Mouse (Mus musculus): Measurements from ENCODE around the gene Spast. TPM values are rescaled to one million over a fixed set of nuclear protein-coding genes. Genes with fewer than 3 reads are reported as not detected.

The Spast gene
- polyA plus RNA-seq, 1 experiment from 2014 or later = 5.9 TPM

DNA sequence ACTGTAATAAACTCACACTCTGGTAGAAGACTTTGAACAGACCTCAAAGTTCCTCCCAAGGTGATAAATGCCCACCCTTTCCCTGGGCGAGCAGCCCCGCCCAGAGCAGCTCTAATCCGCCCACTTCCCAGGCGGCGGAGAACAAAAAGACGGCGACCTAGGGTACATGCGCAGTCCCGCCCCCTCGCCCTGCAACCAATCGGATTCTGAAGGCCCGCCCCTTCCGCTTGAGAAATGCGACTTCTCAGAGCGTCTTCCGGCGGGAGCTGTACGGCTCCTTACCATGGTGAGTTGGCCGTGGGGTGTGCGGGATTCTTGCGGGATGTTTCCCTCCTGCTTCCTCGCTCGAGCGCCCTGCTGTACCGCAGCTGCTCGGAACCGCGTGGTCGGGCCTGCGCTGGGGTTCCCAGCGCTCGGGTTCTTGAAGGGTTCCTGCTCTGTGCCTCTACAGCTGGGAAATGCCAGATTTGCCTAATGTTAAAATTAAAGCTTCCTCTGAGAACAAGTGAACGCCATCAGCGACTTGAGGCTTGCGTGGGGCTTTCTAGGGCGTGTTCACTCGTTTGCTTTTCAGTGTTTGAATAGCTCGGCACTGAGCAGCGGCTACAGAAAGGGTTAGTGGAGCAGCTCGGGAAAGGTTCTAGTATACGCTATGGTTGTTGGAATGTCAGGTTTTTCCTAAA is 56.7 kb downstream of the Spast start, which contains the start of gene Slc30a6:
Slc30a6 (plus strand) TSS at position 226 of the 683 bp plus-strand sequence.
- Histone ChIP-seq H3K9ac (replicated peaks) (peak within 1 kb of the TSS; percentile 92), H3K4me2 (ENCODE audit: low read depth, low read length) (peak within 1 kb of the TSS; percentile 78), H3K4me1 (ENCODE audit: insufficient read depth) (peaks cover 15% of the 10 kb centered on the region), H3K4me3 (ENCODE audit: low read depth, low read length) (peak within 1 kb of the TSS; percentile 96), H3K27ac (ENCODE audit: low read depth) (peak within 1 kb of the TSS; percentile 97), H3K36me3 (replicated peaks; ENCODE audit: insufficient read depth, low read length) (no peaks in the 10 kb centered on the region), H3K27me3 (ENCODE audit: insufficient read depth, low read length) (no peaks in the 10 kb centered on the region), H3K9me3 (ENCODE audit: low read length) (no peaks in the 10 kb centered on the region)
- ATAC-seq = peak; percentile 99
- 0 out of 2 replicates have a peak, but pooled peaks have one; percentile 51 for TF ChIP-seq EP300 (IDR thresholded peaks at IDR 0.05; ENCODE audit: low read depth)
- no peak for TF ChIP-seq CTCF (IDR thresholded peaks at IDR 0.05; ENCODE audit: low read depth)
- DNase-seq = peak; percentile 98
- WGBS (ENCODE audit: insufficient replicate concordance) = under 1% methylated on average over 41 of the region's 41 CpGs

DNA sequence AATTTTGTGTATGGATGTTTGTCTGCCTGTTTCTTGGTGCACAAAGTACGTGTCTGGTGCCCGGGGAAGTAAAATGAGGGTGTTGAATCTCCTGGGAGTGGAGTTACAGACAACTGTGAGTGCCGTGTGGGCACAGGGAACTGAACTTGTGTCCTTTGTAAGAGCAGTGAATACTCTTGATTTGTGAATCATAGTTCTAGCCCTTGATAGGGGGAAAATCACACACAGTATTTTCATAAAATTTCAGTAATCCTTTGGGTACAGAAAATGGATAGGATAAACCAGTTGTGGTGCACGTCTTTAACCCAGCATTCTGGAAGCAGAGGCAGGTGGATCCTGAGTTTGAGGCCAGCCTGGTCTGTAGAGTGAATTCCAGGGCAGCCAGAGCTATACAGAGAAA is 58.0 kb downstream of the Spast start:
- WGBS (ENCODE audit: insufficient replicate concordance) = 60% methylated on average over 4 of the region's 4 CpGs
- TF ChIP-seq EP300 (IDR thresholded peaks at IDR 0.05; ENCODE audit: low read depth) (no peak), CTCF (IDR thresholded peaks at IDR 0.05; ENCODE audit: low read depth) (no peak)
- ATAC-seq = no peak
- no peak overlapping the region for H3K27ac ChIP-seq (ENCODE audit: low read depth)
- H3K9ac ChIP-seq (replicated peaks) = no peak overlapping the region; the same call in 1 of the 2 replicates
- H3K4me1 ChIP-seq (ENCODE audit: insufficient read depth) = peaks cover 15% of the 10 kb centered on the region
- no peaks in the 10 kb centered on the region for H3K36me3 ChIP-seq (replicated peaks; ENCODE audit: insufficient read depth, low read length)
- H3K9me3 ChIP-seq (ENCODE audit: low read length) = no peaks in the 10 kb centered on the region
- DNase-seq = no peak
- H3K4me2 ChIP-seq (ENCODE audit: low read depth, low read length) = peak overlapping the region; percentile 78
- peak overlapping the region; percentile 96 for H3K4me3 ChIP-seq (ENCODE audit: low read depth, low read length)
- no peaks in the 10 kb centered on the region for H3K27me3 ChIP-seq (ENCODE audit: insufficient read depth, low read length)

DNA sequence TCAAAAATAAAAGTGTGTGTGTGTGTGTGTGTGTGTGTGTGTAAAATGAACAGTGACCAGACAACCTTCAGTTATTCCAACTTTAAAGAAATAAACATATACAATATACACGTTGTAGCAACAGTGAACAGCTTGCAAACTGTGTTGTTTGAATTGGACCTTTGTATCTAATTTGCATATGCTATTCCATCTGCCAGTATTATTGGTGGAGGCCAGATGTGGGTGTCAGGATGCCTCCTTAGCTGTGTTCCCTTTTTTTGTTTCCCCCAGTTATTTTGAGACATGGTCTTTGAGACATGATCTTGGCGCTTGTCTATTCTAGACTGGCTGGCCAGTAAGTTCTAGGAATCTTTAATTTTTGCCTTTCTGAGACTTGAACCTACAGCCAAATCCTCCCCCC is 58.4 kb downstream of the Spast start:
- H3K9me3 ChIP-seq (ENCODE audit: low read length) = no peaks in the 10 kb centered on the region
- TF ChIP-seq CTCF (IDR thresholded peaks at IDR 0.05; ENCODE audit: low read depth) (no peak), EP300 (IDR thresholded peaks at IDR 0.05; ENCODE audit: low read depth) (no peak)
- H3K27me3 ChIP-seq (ENCODE audit: insufficient read depth, low read length) = no peaks in the 10 kb centered on the region
- WGBS (ENCODE audit: insufficient replicate concordance) = 64% methylated on average over 2 of the region's 2 CpGs
- DNase-seq (no peak), ATAC-seq (no peak)
- H3K4me1 ChIP-seq (ENCODE audit: insufficient read depth) = peaks cover 15% of the 10 kb centered on the region
- no peak overlapping the region for H3K4me2 ChIP-seq (ENCODE audit: low read depth, low read length)
- H3K9ac ChIP-seq (replicated peaks) = no peak overlapping the region
- H3K4me3 ChIP-seq (ENCODE audit: low read depth, low read length) = no peak overlapping the region
- H3K27ac ChIP-seq (ENCODE audit: low read depth) = no peak overlapping the region
- H3K36me3 ChIP-seq (replicated peaks; ENCODE audit: insufficient read depth, low read length) = 0 out of 2 replicates have a peak, but pooled peaks cover 2% of the 10 kb centered on the region

DNA sequence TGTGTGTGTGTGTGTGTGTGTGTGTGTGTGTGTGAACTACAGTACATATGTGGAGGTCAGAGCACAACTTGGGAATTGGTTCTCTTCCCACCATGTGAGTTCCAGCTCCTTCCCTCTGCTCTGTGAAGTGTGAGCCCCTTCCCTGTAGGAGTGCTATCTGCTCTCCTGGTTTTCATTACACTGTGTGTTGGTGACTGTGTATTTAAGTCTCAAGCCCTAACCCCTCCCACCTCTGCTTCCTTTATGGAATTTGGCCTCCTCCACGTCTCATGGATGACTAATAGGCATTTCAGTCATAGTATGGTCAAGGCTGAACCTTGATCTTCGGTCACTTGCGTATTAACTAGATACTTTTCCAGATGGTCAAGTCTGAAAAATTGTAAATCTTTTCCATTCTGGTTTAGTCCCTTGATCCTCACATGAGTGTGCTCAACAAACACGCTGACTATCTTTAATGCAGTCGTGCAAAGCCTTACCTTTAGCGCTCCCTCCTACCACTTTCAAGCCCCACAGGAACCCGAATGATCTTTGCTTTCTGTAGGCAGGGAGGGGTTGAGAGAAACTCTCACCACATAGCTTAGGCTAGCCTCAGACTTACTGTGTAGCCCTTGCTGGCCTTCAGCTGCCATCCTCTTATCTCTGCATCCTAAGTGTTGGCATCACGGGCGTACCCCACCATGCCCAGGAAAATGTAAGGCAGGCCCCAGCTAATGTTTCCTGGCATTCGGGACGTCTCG is 63.9 kb downstream of the Spast start:
- no peak for TF ChIP-seq CTCF (IDR thresholded peaks at IDR 0.05; ENCODE audit: low read depth)
- no peak for TF ChIP-seq EP300 (IDR thresholded peaks at IDR 0.05; ENCODE audit: low read depth)
- H3K4me3 ChIP-seq (ENCODE audit: low read depth, low read length) = no peak overlapping the region
- no peak overlapping the region for H3K27ac ChIP-seq (ENCODE audit: low read depth)
- H3K9ac ChIP-seq (replicated peaks) = no peak overlapping the region
- H3K36me3 ChIP-seq (replicated peaks; ENCODE audit: insufficient read depth, low read length) = peaks cover 37% of the 10 kb centered on the region
- H3K9me3 ChIP-seq (ENCODE audit: low read length) = no peaks in the 10 kb centered on the region
- H3K27me3 ChIP-seq (ENCODE audit: insufficient read depth, low read length) = no peaks in the 10 kb centered on the region
- ATAC-seq (no peak), DNase-seq (no peak)
- WGBS (ENCODE audit: insufficient replicate concordance) = 86% methylated on average over 12 of the region's 12 CpGs
- no peak overlapping the region for H3K4me2 ChIP-seq (ENCODE audit: low read depth, low read length)
- H3K4me1 ChIP-seq (ENCODE audit: insufficient read depth) = no peaks in the 10 kb centered on the region

DNA sequence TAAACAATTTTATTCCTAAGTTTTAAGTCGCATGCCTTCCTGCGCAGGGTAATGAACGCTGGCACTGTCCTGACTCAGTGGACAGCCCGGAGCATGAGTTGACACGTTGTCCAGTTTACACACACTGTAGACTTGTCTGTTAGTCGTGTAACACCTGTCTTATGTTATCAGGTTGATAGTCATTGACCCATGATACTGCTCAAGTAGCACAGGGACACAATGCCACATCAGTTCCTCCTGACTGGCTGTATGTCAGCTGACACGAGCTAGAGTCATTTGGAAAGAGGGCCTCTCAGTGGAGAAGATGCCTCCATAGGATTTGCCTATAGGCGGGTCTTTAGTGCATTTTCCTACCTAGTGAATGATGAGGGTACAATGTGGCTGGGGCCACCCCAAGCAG is 67.7 kb downstream of the Spast start:
- H3K4me3 ChIP-seq (ENCODE audit: low read depth, low read length) = no peak overlapping the region
- peaks cover 48% of the 10 kb centered on the region for H3K36me3 ChIP-seq (replicated peaks; ENCODE audit: insufficient read depth, low read length)
- TF ChIP-seq CTCF (IDR thresholded peaks at IDR 0.05; ENCODE audit: low read depth) (no peak), EP300 (IDR thresholded peaks at IDR 0.05; ENCODE audit: low read depth) (no peak)
- 80% methylated on average over 8 of the region's 8 CpGs for WGBS (ENCODE audit: insufficient replicate concordance)
- H3K27me3 ChIP-seq (ENCODE audit: insufficient read depth, low read length) = no peaks in the 10 kb centered on the region
- DNase-seq (no peak), ATAC-seq (no peak)
- H3K4me1 ChIP-seq (ENCODE audit: insufficient read depth) = no peaks in the 10 kb centered on the region
- H3K27ac ChIP-seq (ENCODE audit: low read depth) = no peak overlapping the region
- H3K9ac ChIP-seq (replicated peaks) = no peak overlapping the region
- no peak overlapping the region for H3K4me2 ChIP-seq (ENCODE audit: low read depth, low read length)
- H3K9me3 ChIP-seq (ENCODE audit: low read length) = no peaks in the 10 kb centered on the region

DNA sequence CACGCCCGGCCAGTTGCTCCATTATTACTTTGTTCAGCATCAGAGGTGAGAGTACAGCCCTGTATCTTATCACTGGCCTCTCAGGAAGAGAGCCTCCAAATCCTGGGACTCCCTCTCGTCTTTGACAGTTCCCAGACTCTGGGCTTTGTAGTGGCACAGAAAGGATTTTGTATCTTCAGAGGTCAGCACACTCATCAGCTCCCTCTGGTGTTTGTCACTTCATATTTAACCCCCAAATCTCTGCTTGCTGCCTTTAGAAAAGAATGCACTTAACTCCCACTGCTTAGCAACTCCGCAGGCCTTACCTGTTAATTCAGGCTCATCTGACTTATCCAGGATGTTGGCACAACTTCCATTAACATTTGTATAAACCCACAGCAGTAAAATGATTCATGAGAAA is 70.9 kb downstream of the Spast start:
- ATAC-seq = no peak
- Histone ChIP-seq H3K27me3 (ENCODE audit: insufficient read depth, low read length) (no peaks in the 10 kb centered on the region), H3K4me1 (ENCODE audit: insufficient read depth) (no peaks in the 10 kb centered on the region), H3K9me3 (ENCODE audit: low read length) (no peaks in the 10 kb centered on the region), H3K36me3 (replicated peaks; ENCODE audit: insufficient read depth, low read length) (peaks cover 43% of the 10 kb centered on the region), H3K4me3 (ENCODE audit: low read depth, low read length) (no peak overlapping the region), H3K4me2 (ENCODE audit: low read depth, low read length) (no peak overlapping the region), H3K9ac (replicated peaks) (no peak overlapping the region), H3K27ac (ENCODE audit: low read depth) (no peak overlapping the region)
- TF ChIP-seq EP300 (IDR thresholded peaks at IDR 0.05; ENCODE audit: low read depth) (no peak), CTCF (IDR thresholded peaks at IDR 0.05; ENCODE audit: low read depth) (peak; percentile 51)
- no peak for DNase-seq
- 76% methylated on average over 4 of the region's 4 CpGs for WGBS (ENCODE audit: insufficient replicate concordance)
